Mouse (Mus musculus): Measurements from ENCODE around the gene Tet1. TPM values are rescaled to one million over a fixed set of nuclear protein-coding genes. Genes with fewer than 3 reads are reported as not detected.

The Tet1 gene
- polyA plus RNA-seq (2017; shearing (Covaris generic)) = 12.2 TPM

DNA sequence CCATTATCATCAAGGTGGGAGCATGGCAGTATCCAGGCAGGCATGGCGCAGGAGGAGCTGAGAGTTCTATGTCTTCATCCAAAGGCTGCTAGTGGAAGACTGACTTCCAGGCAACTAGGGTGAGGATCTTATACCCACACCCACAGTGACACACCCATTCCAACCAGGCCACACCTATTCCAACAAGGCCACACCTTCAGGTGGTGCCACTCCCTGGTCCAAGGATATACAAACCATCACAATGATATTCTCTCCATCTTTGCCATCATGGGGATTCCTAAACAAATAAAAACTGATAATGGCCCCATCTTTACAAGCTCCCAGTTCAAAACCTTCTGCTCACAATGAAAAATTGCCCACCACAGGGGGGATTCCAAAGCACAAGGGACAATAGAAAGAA, at the start of gene Tet1:
TSS of gene Tet1 (minus strand) at position 101 of the 400 bp plus-strand sequence.

DNA sequence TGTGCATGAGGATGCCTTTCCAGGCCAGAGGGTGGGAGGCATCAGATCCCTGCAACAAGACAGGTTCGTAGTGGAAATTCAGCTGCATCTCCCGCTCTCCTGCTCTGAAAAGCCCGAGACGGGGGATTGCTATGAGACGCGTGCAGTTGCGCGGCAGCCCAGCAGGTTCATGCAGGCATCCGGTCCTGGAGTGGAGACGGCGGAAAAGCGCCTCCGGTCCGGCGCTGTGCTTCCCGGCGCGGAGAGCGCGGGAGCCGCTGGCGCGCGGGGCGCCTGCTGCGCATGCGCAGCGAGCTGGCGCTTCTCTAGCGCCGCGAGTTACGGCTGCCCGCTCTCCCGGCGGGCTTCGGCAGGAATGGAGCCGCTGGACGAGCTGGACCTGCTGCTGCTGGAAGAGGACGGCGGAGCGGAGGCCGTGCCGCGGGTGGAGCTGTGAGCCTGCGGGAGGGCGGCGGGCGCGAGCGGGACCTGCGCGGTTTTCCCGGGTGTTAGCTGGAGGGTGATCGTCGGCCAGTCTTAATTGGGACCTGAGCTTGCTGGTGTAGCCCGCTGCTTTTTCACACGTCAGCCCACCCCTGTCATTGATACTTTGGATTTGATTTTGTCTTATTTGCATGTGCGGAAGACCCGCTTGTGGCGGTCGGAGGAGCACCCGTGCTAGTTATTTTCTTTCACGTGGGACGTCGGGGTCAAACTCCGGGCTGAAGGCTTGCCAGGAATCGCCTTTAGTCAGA, 38.1 kb upstream of the Tet1 start, which contains the start of gene Dna2:
TSS of gene Dna2 (plus strand) at position 289 of the 734 bp plus-strand sequence.

DNA sequence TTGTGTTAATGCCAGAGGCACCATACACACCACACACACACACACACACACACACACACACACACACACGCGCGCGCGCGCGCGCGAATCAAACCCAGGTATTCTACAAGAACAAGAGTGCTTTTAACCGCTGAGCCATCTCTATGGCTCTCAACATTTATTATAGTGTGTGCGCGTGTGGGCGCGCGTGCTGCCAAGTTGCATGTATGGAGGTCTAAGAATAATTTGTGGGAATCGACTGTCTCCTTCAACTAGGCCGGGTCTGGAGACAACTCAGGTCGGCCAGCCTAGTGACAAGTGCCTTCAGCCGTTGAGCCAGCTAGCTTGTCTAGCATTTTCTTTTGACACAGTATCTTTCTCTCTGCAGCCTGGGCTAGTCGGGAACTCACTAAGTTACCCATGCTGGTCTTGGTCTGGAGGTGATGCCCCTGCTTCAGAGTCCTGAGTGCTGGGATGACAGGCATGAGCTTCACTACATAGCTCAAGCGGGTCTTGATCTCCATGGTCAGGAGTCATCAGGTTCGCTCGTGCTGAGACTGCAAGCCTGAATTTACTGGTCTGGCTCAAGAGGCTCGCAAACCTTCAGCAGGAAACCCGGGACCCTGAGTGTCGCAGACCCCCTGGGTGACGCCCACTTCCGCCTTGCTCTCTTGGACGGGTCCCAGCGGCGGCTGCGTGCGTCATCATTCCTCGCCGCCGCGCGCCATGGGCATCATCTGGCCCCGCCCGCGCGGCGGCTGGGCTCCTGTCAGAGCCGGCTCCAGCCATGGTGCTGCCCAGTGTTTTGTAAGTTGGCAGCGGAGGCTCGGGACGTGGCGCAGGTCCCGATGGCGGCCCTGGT, 11.3 kb upstream of the Tet1 start, which contains the start of gene Slc25a16:
TSS of gene Slc25a16 (plus strand) at position 709 of the 841 bp plus-strand sequence.

DNA sequence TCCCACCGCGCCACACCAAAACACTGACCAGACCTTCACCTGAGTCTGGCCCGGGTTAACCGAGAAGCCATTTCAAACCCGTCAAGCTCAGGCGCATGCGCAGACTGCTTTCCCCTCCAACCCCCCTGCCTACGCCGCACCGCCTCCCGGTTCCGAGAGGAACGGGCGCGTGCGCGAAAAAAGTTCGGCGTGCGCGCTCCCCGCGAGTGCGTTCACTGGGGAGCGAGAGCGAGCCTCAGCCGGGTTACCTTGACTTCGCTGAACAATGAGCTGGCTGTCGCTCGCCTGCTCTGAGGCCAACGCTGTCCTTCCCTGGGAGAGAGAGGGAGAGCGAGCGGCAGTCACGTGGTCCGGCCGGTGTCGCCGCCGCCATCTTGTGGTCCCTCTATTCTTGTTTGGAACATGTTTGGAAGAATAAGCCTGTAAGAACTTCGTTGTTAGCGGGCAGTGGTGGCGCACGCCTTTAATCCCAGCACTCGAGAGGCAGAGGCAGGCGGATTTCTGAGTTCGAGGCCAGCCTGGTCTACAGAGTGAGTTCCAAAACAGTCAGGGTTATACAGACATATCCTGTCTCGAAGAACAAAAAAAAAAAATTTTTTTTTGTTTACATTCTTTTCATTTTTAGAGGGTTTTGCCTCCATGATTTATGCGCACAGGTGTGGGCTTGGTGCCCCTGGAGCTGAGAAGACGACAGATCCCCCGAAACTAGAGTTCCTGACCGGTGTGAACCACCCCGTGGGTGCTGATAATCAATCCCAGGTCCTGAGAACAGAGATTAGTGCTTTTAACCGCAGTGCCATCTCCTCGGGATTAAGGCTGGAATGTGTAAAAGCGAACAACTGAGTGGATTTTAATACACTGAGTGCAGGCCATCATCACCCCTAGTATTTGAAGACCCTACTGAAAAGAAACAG, 116.4 kb downstream of the Tet1 start, which contains the start of gene Ccar1:
TSS of gene Ccar1 (minus strand) at position 110 of the 914 bp plus-strand sequence.

Other genes with a start within 250 kb of the Tet1 start
- gene Stox1, start 182.9 kb downstream of the Tet1 start, polyA plus RNA-seq (2017; shearing (Covaris generic)) = 2.2 TPM
- 140 TPM for gene Ccar1, start 116.7 kb downstream of the Tet1 start, polyA plus RNA-seq (2017; shearing (Covaris generic))
- gene Slc25a16, start 11.6 kb upstream of the Tet1 start, polyA plus RNA-seq (2017; shearing (Covaris generic)) = 4.1 TPM
- 2.7 TPM for gene Dna2, start 38.0 kb upstream of the Tet1 start, polyA plus RNA-seq (2017; shearing (Covaris generic))
- 63.0 TPM for gene Rufy2, start 71.2 kb upstream of the Tet1 start, polyA plus RNA-seq (2017; shearing (Covaris generic))
- 93.8 TPM for gene Hnrnph3, start 115.2 kb upstream of the Tet1 start, polyA plus RNA-seq (2017; shearing (Covaris generic))
- 0.38 TPM for gene Pbld2, start 115.3 kb upstream of the Tet1 start, polyA plus RNA-seq (2017; shearing (Covaris generic))
- gene Pbld1, start 151.2 kb upstream of the Tet1 start, polyA plus RNA-seq (2017; shearing (Covaris generic)) = not detected
- not detected for gene Atoh7, start 190.7 kb upstream of the Tet1 start, polyA plus RNA-seq (2017; shearing (Covaris generic))